Mouse (Mus musculus): Measurements from ENCODE around the gene Opcml. TPM values are rescaled to one million over a fixed set of nuclear protein-coding genes. Genes with fewer than 3 reads are reported as not detected.

Gene Opcml
- polyA plus RNA-seq, 1 experiment from 2014 or later: 0.31 TPM

GRCm38 (mm10) chr9:28845961-28846570, 1055.5 kb downstream of the Opcml start:
- no peak overlapping the region for H3K4me2 ChIP-seq
- no peaks in the 10 kb centered on the region for H3K9me3 ChIP-seq (replicated peaks)
- DNase-seq (no peak), ATAC-seq (ENCODE audit: low read depth) (no peak)
- H3K4me3 ChIP-seq (replicated peaks): no peak overlapping the region
- 54% methylated on average over 2 of the region's 2 CpGs for WGBS (ENCODE audit: insufficient replicate concordance)
- H3K27me3 ChIP-seq: no peaks in the 10 kb centered on the region
- no peak overlapping the region for H3K27ac ChIP-seq
- no peak overlapping the region for H3K9ac ChIP-seq
- H3K36me3 ChIP-seq: no peaks in the 10 kb centered on the region
- H3K4me1 ChIP-seq (replicated peaks): no peaks in the 10 kb centered on the region

DNA sequence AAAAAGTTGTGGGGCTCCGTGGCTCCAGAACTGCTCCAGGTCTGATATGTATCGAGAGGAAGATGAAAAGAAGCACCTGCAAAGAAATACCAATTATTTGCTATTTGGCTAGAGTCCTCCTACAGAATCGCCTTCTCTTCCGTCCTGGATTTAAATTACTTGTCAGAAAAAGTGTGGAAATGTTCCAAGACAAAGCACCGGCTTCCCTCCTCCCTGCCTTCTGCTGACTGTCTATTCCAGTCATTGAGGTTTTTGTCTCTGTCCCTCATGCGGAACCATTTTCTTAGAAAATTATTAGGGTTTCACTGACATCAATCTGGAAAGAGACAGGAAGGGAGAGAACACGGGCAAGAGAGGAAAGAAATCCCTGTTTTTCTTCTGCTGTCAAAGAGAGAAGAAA, 1065.3 kb downstream of the Opcml start:
- no peaks in the 10 kb centered on the region for H3K36me3 ChIP-seq
- no peak overlapping the region for H3K27ac ChIP-seq
- ATAC-seq (ENCODE audit: low read depth): no peak
- H3K9ac ChIP-seq: no peak overlapping the region
- H3K4me1 ChIP-seq (replicated peaks): no peaks in the 10 kb centered on the region
- no peak overlapping the region for H3K4me3 ChIP-seq (replicated peaks)
- no peaks in the 10 kb centered on the region for H3K9me3 ChIP-seq (replicated peaks)
- H3K4me2 ChIP-seq: no peak overlapping the region
- DNase-seq: no peak
- H3K27me3 ChIP-seq: no peaks in the 10 kb centered on the region
- whole genome bisulfite sequencing (ENCODE audit: insufficient replicate concordance): 63% methylated on average over 7 of the region's 7 CpGs

- Histone ChIP-seq H3K4me3 (replicated peaks) (no peak overlapping the region), H3K36me3 (no peaks in the 10 kb centered on the region), H3K9ac (no peak overlapping the region), H3K9me3 (replicated peaks) (no peaks in the 10 kb centered on the region), H3K4me2 (no peak overlapping the region), H3K27ac (no peak overlapping the region), H3K4me1 (replicated peaks) (no peaks in the 10 kb centered on the region), H3K27me3 (no peaks in the 10 kb centered on the region)
- DNase-seq (no peak), ATAC-seq (ENCODE audit: low read depth) (no peak)
- WGBS (ENCODE audit: insufficient replicate concordance): 71% methylated on average over 4 of the region's 4 CpGs
Observed at GRCm38 (mm10) chr9:28861983-28862382, 1071.4 kb downstream of the Opcml start.

- 55% methylated on average over 3 of the region's 3 CpGs for WGBS (ENCODE audit: insufficient replicate concordance)
- H3K27me3 ChIP-seq: no peaks in the 10 kb centered on the region
- H3K4me2 ChIP-seq: no peak overlapping the region
- DNase-seq (no peak), ATAC-seq (ENCODE audit: low read depth) (no peak)
- no peak overlapping the region for H3K9ac ChIP-seq
- H3K4me1 ChIP-seq (replicated peaks): no peaks in the 10 kb centered on the region
- H3K36me3 ChIP-seq: no peaks in the 10 kb centered on the region
- no peak overlapping the region for H3K4me3 ChIP-seq (replicated peaks)
- no peaks in the 10 kb centered on the region for H3K9me3 ChIP-seq (replicated peaks)
- no peak overlapping the region for H3K27ac ChIP-seq
Observed at GRCm38 (mm10) chr9:28867256-28867655, 1076.7 kb downstream of the Opcml start.

DNA sequence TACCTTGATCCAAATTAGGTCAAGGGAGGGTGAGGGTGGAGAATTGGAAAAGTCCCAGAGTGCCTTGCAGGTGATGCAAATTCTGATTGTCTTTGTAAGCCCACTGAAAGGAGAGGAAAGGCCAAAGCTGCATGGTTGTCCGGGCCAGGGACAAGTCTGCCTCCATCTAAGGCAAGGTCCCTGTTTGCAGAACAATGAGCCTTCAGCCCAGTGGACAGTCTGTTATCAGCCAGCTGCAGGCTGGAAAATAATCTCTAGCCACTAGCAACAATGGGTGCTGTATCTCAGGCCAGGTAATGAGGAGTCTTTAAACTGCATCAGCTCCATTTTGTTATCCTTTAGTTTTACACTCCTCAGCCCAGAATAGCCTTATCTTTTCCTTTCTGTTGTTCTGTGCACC, 1079.9 kb downstream of the Opcml start:
- ATAC-seq (ENCODE audit: low read depth): no peak
- no peak overlapping the region for H3K4me2 ChIP-seq
- DNase-seq: no peak

GRCm38 (mm10) chr9:28882566-28882965, 1092.0 kb downstream of the Opcml start:
- Histone ChIP-seq H3K9me3 (replicated peaks) (no peaks in the 10 kb centered on the region), H3K4me2 (no peak overlapping the region), H3K4me1 (replicated peaks) (no peaks in the 10 kb centered on the region), H3K36me3 (no peaks in the 10 kb centered on the region), H3K27ac (no peak overlapping the region), H3K27me3 (no peaks in the 10 kb centered on the region), H3K9ac (no peak overlapping the region), H3K4me3 (replicated peaks) (no peak overlapping the region)
- DNase-seq (no peak), ATAC-seq (ENCODE audit: low read depth) (no peak)
- 51% methylated on average over 1 of the region's 1 CpGs for WGBS (ENCODE audit: insufficient replicate concordance)

More for the DNA sequence above, 1079.9 kb downstream of the Opcml start:
- Histone ChIP-seq H3K36me3 (no peaks in the 10 kb centered on the region), H3K27ac (no peak overlapping the region), H3K4me1 (replicated peaks) (no peaks in the 10 kb centered on the region), H3K4me3 (replicated peaks) (no peak overlapping the region), H3K27me3 (no peaks in the 10 kb centered on the region), H3K9ac (no peak overlapping the region), H3K9me3 (replicated peaks) (no peaks in the 10 kb centered on the region)
- WGBS (ENCODE audit: insufficient replicate concordance): 50% methylated on average over 1 of the region's 1 CpGs

DNA sequence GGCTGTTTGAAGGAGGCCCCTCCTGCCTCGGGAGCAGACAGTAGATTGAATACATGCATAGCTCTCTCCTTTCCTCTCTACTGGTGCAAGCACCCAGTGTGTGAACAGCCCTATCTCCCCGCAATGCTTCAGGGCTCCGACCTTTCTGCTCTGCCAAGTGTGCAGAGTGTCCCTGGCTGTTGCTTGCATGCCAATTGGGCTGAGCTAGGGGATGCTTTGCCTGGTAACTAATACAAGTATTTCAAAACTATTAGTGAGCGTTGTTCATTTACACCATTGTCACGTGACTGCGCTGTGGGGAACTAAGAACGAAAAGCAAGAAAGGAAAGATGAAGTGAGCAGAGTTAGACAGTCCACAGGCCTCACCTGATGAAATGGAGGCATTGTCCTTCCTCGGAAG, 1101.0 kb downstream of the Opcml start:
- H3K4me1 ChIP-seq (replicated peaks): no peaks in the 10 kb centered on the region
- no peak overlapping the region for H3K9ac ChIP-seq
- H3K27ac ChIP-seq: no peak overlapping the region
- WGBS (ENCODE audit: insufficient replicate concordance): 62% methylated on average over 8 of the region's 8 CpGs
- ATAC-seq (ENCODE audit: low read depth): no peak
- H3K36me3 ChIP-seq: no peaks in the 10 kb centered on the region
- DNase-seq: no peak
- H3K9me3 ChIP-seq (replicated peaks): no peaks in the 10 kb centered on the region
- no peaks in the 10 kb centered on the region for H3K27me3 ChIP-seq
- H3K4me2 ChIP-seq: no peak overlapping the region
- H3K4me3 ChIP-seq (replicated peaks): no peak overlapping the region

GRCm38 (mm10) chr9:28903291-28903690, 1112.7 kb downstream of the Opcml start:
- ATAC-seq (ENCODE audit: low read depth): no peak
- no peak for DNase-seq
- H3K4me1 ChIP-seq (replicated peaks): no peaks in the 10 kb centered on the region
- no peak overlapping the region for H3K9ac ChIP-seq
- no peaks in the 10 kb centered on the region for H3K36me3 ChIP-seq
- 41% methylated on average over 1 of the region's 1 CpGs for WGBS (ENCODE audit: insufficient replicate concordance)
- no peaks in the 10 kb centered on the region for H3K27me3 ChIP-seq
- no peak overlapping the region for H3K4me3 ChIP-seq (replicated peaks)
- H3K9me3 ChIP-seq (replicated peaks): no peaks in the 10 kb centered on the region
- H3K4me2 ChIP-seq: no peak overlapping the region
- no peak overlapping the region for H3K27ac ChIP-seq

GRCm38 (mm10) chr9:28909738-28910137, 1119.2 kb downstream of the Opcml start:
- Histone ChIP-seq H3K9ac (no peak overlapping the region), H3K27ac (no peak overlapping the region), H3K4me3 (replicated peaks) (no peak overlapping the region), H3K4me1 (replicated peaks) (no peaks in the 10 kb centered on the region), H3K27me3 (no peaks in the 10 kb centered on the region), H3K4me2 (no peak overlapping the region), H3K9me3 (replicated peaks) (no peaks in the 10 kb centered on the region), H3K36me3 (no peaks in the 10 kb centered on the region)
- 61% methylated on average over 4 of the region's 4 CpGs for WGBS (ENCODE audit: insufficient replicate concordance)
- no peak for DNase-seq
- no peak for ATAC-seq (ENCODE audit: low read depth)

GRCm38 (mm10) chr9:28911571-28912185, 1121.1 kb downstream of the Opcml start:
- Histone ChIP-seq H3K4me3 (replicated peaks) (no peak overlapping the region), H3K27me3 (no peaks in the 10 kb centered on the region), H3K9ac (no peak overlapping the region), H3K27ac (no peak overlapping the region), H3K36me3 (no peaks in the 10 kb centered on the region), H3K4me2 (no peak overlapping the region), H3K4me1 (replicated peaks) (no peaks in the 10 kb centered on the region), H3K9me3 (replicated peaks) (no peaks in the 10 kb centered on the region)
- WGBS (ENCODE audit: insufficient replicate concordance): 60% methylated on average over 13 of the region's 13 CpGs
- ATAC-seq (ENCODE audit: low read depth): no peak
- no peak for DNase-seq

DNA sequence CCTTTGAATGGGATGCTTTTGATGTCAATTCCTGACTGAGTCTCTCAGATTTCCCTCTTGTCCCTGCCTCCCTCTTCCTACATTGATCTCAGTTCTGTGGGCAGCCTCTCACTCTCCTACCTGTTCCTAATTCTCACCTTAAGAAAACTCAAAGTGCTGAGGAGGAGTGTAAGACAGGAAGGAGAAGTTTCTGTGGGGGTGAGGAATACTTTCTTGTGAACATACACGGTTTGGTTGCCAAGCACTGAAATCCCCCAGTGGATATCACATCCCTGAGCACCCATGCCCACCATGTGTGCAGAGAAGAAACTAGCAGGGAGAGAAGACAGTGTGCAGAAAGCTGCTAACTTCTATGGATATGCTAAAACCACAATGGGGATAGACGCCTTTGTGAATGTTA, 1141.5 kb downstream of the Opcml start:
- Histone ChIP-seq H3K4me1 (replicated peaks) (no peaks in the 10 kb centered on the region), H3K4me2 (no peak overlapping the region), H3K36me3 (no peaks in the 10 kb centered on the region), H3K9me3 (replicated peaks) (no peaks in the 10 kb centered on the region), H3K27ac (no peak overlapping the region), H3K4me3 (replicated peaks) (no peak overlapping the region), H3K9ac (no peak overlapping the region), H3K27me3 (no peaks in the 10 kb centered on the region)
- WGBS (ENCODE audit: insufficient replicate concordance): 39% methylated on average over 2 of the region's 2 CpGs
- DNase-seq: no peak
- ATAC-seq (ENCODE audit: low read depth): no peak

DNA sequence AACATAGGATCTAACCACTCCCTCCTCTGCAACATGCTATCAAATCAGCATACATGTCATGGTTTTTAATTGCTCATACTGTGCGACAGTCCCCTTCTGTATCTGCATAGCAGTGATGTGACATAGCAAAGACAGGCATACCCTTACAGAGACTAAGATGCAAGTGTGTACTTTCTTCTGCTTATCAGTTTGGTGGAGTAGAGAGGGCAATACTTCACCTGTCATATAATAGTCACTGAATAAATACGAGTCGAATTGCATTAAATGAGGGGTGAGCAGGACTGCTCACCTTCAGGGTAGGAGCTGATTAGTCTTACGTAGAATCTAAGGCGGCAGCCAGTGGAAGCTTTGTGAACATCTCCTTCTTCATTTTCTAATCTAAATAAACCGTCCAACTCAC, 1146.6 kb downstream of the Opcml start:
- Histone ChIP-seq H3K27ac (no peak overlapping the region), H3K9ac (no peak overlapping the region), H3K4me3 (replicated peaks) (no peak overlapping the region), H3K4me1 (replicated peaks) (no peaks in the 10 kb centered on the region), H3K9me3 (replicated peaks) (no peaks in the 10 kb centered on the region), H3K36me3 (no peaks in the 10 kb centered on the region), H3K4me2 (no peak overlapping the region), H3K27me3 (no peaks in the 10 kb centered on the region)
- DNase-seq (no peak), ATAC-seq (ENCODE audit: low read depth) (no peak)
- WGBS (ENCODE audit: insufficient replicate concordance): 63% methylated on average over 6 of the region's 6 CpGs

Data from liver, embryonic 13.5 days (tissue).